Mouse (Mus musculus): ENCODE data around the gene Medag. TPM values are rescaled to one million over a fixed set of nuclear protein-coding genes. Genes with fewer than 3 reads are reported as not detected.

Medag gene
- total RNA-seq, 1 experiment = not detected

DNA sequence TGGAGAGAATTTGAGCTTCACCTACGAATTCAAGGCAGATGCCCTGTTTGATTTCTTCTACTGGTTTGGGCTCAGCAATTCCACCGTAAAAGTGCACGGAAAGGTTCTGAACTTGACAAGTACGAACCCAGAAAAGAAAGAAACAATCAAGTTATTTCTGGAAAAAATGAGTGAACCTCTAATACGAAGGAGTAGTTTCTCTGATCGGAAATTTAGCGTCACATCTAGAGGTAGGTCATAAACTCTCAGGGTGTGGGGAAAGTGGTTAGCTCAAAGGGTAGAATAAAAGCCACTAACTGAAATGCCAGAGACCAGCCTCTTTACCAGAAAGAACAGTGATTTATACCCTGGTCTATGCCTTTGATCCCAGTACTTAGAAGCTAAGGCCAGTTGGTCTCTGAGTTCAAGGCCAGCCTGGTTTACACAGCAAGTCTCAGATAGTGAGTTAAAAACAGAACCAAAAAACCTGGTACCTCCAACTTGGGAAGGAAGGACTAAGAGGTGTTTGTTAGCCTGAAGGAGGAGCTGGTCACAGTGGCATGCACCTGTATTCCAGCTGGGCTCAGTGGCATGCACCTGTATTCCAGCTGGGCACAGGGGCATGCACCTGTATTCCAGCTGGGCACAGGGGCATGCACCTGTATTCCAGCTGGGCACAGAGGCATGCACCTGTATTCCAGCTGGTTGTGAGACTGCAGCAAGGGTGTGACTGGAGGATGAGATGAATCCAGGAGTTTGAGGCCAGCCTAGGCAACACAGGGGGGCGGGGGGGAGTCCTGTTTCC, 15.9 kb downstream of the Medag start:
- Histone ChIP-seq H3K4me3 (ENCODE audit: insufficient read depth in 1 of 2, low read depth in 1 of 2, low read length in 2 of 2, poor library complexity in 1 of 2, severe bottlenecking in 1 of 2) (no peak overlapping the region), H3K36me3 (ENCODE audit: control insufficient read depth, insufficient read depth, low read length, poor library complexity, severe bottlenecking) (no peaks in the 10 kb centered on the region), H3K4me1 (ENCODE audit: control insufficient read depth in 2 of 2, insufficient read depth in 2 of 2, low read length in 2 of 2, poor library complexity in 1 of 2) (peaks cover 3 to 9% of the 10 kb centered on the region in 2 experiments; a peak in 2 of 4 replicates), H3K9me3 (ENCODE audit: control insufficient read depth, insufficient read depth, low read depth, low read length) (no peaks in the 10 kb centered on the region), H3K9ac (ENCODE audit: insufficient read depth, low read depth, low read length, poor library complexity, severe bottlenecking) (no peak overlapping the region), H3K27ac (ENCODE audit: insufficient read depth, low read depth, low read length, poor library complexity, severe bottlenecking) (no peak overlapping the region)
- in situ Hi-C loops (cut with MboI; ENCODE audit: low sequenced_read_pairs in 2 of 2, unreplicated experiment in 2 of 2) = no loop called here
- DNase-seq (ENCODE audit: low read depth, low spot score) = no peak
- TF ChIP-seq HCFC1 (IDR thresholded peaks at IDR 0.05; ENCODE audit: borderline replicate concordance, insufficient read depth, low read length) (no peak), ZC3H11A (IDR thresholded peaks at IDR 0.05; ENCODE audit: borderline replicate concordance, low read depth, low read length) (no peak), MAFK (IDR thresholded peaks at IDR 0.05; ENCODE audit: insufficient read depth, low read depth, low read length) (no peak)

GRCm38 (mm10) chr5:149428347-149428746, 16.8 kb downstream of the Medag start:
- Histone ChIP-seq H3K9ac (ENCODE audit: insufficient read depth, low read depth, low read length, poor library complexity, severe bottlenecking) (no peak overlapping the region), H3K4me3 (ENCODE audit: insufficient read depth in 1 of 2, low read depth in 1 of 2, low read length in 2 of 2, poor library complexity in 1 of 2, severe bottlenecking in 1 of 2) (no peak overlapping the region), H3K4me1 (ENCODE audit: control insufficient read depth in 2 of 2, insufficient read depth in 2 of 2, low read length in 2 of 2, poor library complexity in 1 of 2) (peaks cover 3 to 9% of the 10 kb centered on the region in 2 experiments; a peak in 2 of 4 replicates), H3K27ac (ENCODE audit: insufficient read depth, low read depth, low read length, poor library complexity, severe bottlenecking) (no peak overlapping the region), H3K36me3 (ENCODE audit: control insufficient read depth, insufficient read depth, low read length, poor library complexity, severe bottlenecking) (no peaks in the 10 kb centered on the region), H3K9me3 (ENCODE audit: control insufficient read depth, insufficient read depth, low read depth, low read length) (no peaks in the 10 kb centered on the region)
- DNase-seq (ENCODE audit: low read depth, low spot score) = no peak
- TF ChIP-seq ZC3H11A (IDR thresholded peaks at IDR 0.05; ENCODE audit: borderline replicate concordance, low read depth, low read length) (no peak), MAFK (IDR thresholded peaks at IDR 0.05; ENCODE audit: insufficient read depth, low read depth, low read length) (no peak), ZNF384 (IDR thresholded peaks at IDR 0.05; ENCODE audit: low read depth, low read length) (no peak), CHD2 (IDR thresholded peaks at IDR 0.05; ENCODE audit: low read depth, low read length) (no peak), HCFC1 (IDR thresholded peaks at IDR 0.05; ENCODE audit: borderline replicate concordance, insufficient read depth, low read length) (no peak)
- in situ Hi-C loops (cut with MboI; ENCODE audit: low sequenced_read_pairs in 2 of 2, unreplicated experiment in 2 of 2) = no loop called here

- no peak for DNase-seq (ENCODE audit: low read depth, low spot score)
- Histone ChIP-seq H3K36me3 (ENCODE audit: control insufficient read depth, insufficient read depth, low read length, poor library complexity, severe bottlenecking) (no peaks in the 10 kb centered on the region), H3K4me3 (ENCODE audit: insufficient read depth in 1 of 2, low read depth in 1 of 2, low read length in 2 of 2, poor library complexity in 1 of 2, severe bottlenecking in 1 of 2) (no peak overlapping the region), H3K27ac (ENCODE audit: insufficient read depth, low read depth, low read length, poor library complexity, severe bottlenecking) (no peak overlapping the region), H3K9ac (ENCODE audit: insufficient read depth, low read depth, low read length, poor library complexity, severe bottlenecking) (no peak overlapping the region), H3K4me1 (ENCODE audit: control insufficient read depth in 2 of 2, insufficient read depth in 2 of 2, low read length in 2 of 2, poor library complexity in 1 of 2) (peaks cover 3 to 8% of the 10 kb centered on the region in 2 experiments; a peak in 2 of 4 replicates), H3K9me3 (ENCODE audit: control insufficient read depth, insufficient read depth, low read depth, low read length) (no peaks in the 10 kb centered on the region)
- TF ChIP-seq MAFK (IDR thresholded peaks at IDR 0.05; ENCODE audit: insufficient read depth, low read depth, low read length) (no peak), CHD2 (IDR thresholded peaks at IDR 0.05; ENCODE audit: low read depth, low read length) (no peak), ZNF384 (IDR thresholded peaks at IDR 0.05; ENCODE audit: low read depth, low read length) (no peak), ZC3H11A (IDR thresholded peaks at IDR 0.05; ENCODE audit: borderline replicate concordance, low read depth, low read length) (no peak), HCFC1 (IDR thresholded peaks at IDR 0.05; ENCODE audit: borderline replicate concordance, insufficient read depth, low read length) (no peak)
- in situ Hi-C loops (cut with MboI; ENCODE audit: low sequenced_read_pairs in 2 of 2, unreplicated experiment in 2 of 2) = no loop called here
Observed at GRCm38 (mm10) chr5:149428810-149429255, 17.3 kb downstream of the Medag start.

GRCm38 (mm10) chr5:149429541-149429940, 18.0 kb downstream of the Medag start:
- in situ Hi-C loops (cut with MboI; ENCODE audit: low sequenced_read_pairs in 2 of 2, unreplicated experiment in 2 of 2) = no loop called here
- Histone ChIP-seq H3K9me3 (ENCODE audit: control insufficient read depth, insufficient read depth, low read depth, low read length) (no peaks in the 10 kb centered on the region), H3K4me3 (ENCODE audit: insufficient read depth in 1 of 2, low read depth in 1 of 2, low read length in 2 of 2, poor library complexity in 1 of 2, severe bottlenecking in 1 of 2) (no peak overlapping the region), H3K9ac (ENCODE audit: insufficient read depth, low read depth, low read length, poor library complexity, severe bottlenecking) (no peak overlapping the region), H3K27ac (ENCODE audit: insufficient read depth, low read depth, low read length, poor library complexity, severe bottlenecking) (no peak overlapping the region), H3K36me3 (ENCODE audit: control insufficient read depth, insufficient read depth, low read length, poor library complexity, severe bottlenecking) (no peaks in the 10 kb centered on the region), H3K4me1 (ENCODE audit: control insufficient read depth in 2 of 2, insufficient read depth in 2 of 2, low read length in 2 of 2, poor library complexity in 1 of 2) (peaks cover 3 to 10% of the 10 kb centered on the region in 2 experiments; a peak in 2 of 4 replicates)
- TF ChIP-seq ZNF384 (IDR thresholded peaks at IDR 0.05; ENCODE audit: low read depth, low read length) (no peak), MAFK (IDR thresholded peaks at IDR 0.05; ENCODE audit: insufficient read depth, low read depth, low read length) (no peak), ZC3H11A (IDR thresholded peaks at IDR 0.05; ENCODE audit: borderline replicate concordance, low read depth, low read length) (no peak), CHD2 (IDR thresholded peaks at IDR 0.05; ENCODE audit: low read depth, low read length) (no peak), HCFC1 (IDR thresholded peaks at IDR 0.05; ENCODE audit: borderline replicate concordance, insufficient read depth, low read length) (no peak)
- DNase-seq (ENCODE audit: low read depth, low spot score) = no peak

All from ES-E14 (cell line).